8 mouse cellular contexts compared by ENCODE assay signal in genomic region chr9:107569270-107569669, GRCm38 (mm10). TPM values are rescaled to one million over a fixed set of nuclear protein-coding genes. Genes with fewer than 3 reads are reported as not detected.
DNase-seq lines count a peak whose midpoint lies in the region; ATAC-seq lines count a peak whose summit lies in the region.

No protein-coding gene starts in this region.

- 0% methylated on average over 22 of the region's 23 CpGs for WGBS in neural tube, embryonic 11.5 days
- 0% methylated on average over 21 of the region's 23 CpGs for WGBS in limb, embryonic 15.5 days
- whole genome bisulfite sequencing in stomach, embryonic 16.5 days: 0% methylated on average over 23 of the region's 23 CpGs

- peak overlapping the region; percentile 54 for H3K27ac ChIP-seq in neural tube, embryonic 11.5 days (ENCODE audit: low read depth, low read length)
- H3K27ac ChIP-seq in limb, embryonic 15.5 days: peak overlapping the region; percentile 92
- H3K27ac ChIP-seq in stomach, embryonic 16.5 days (ENCODE audit: low read length): peak overlapping the region; percentile 89

- H3K4me2 ChIP-seq in neural tube, embryonic 11.5 days (ENCODE audit: low read depth): peak overlapping the region; percentile 74
- H3K4me2 ChIP-seq in limb, embryonic 15.5 days: peak overlapping the region; percentile 69
- peak overlapping the region; percentile 90 for H3K4me2 ChIP-seq in stomach, embryonic 16.5 days (ENCODE audit: low read depth, low read length)

- peaks cover 25% of the 10 kb centered on the region for H3K4me1 ChIP-seq in neural tube, embryonic 11.5 days (ENCODE audit: control insufficient read depth, insufficient read depth, low read length)
- peaks cover 54% of the 10 kb centered on the region for H3K4me1 ChIP-seq in limb, embryonic 15.5 days
- peaks cover 42% of the 10 kb centered on the region for H3K4me1 ChIP-seq in stomach, embryonic 16.5 days (ENCODE audit: control insufficient read depth, insufficient read depth, low read length)

- DNase-seq in cerebellum, postnatal 10 days: no peak
- no peak for DNase-seq in neural tube, embryonic 11.5 days (ENCODE audit: low spot score)
- DNase-seq in neural tube, embryonic 10.5 days (ENCODE audit: extremely low spot score, low spot score): no peak
- no peak for DNase-seq in right cerebral cortex, postnatal 14 days
- no peak for DNase-seq in yolk sac, embryonic 10.5 days (ENCODE audit: low spot score)

- peak overlapping the region; percentile 76 for H3K4me3 ChIP-seq in neural tube, embryonic 11.5 days (ENCODE audit: low read depth, low read length)
- peak overlapping the region; percentile 84 for H3K4me3 ChIP-seq in limb, embryonic 15.5 days
- H3K4me3 ChIP-seq in stomach, embryonic 16.5 days (replicated peaks; ENCODE audit: low read length): peak overlapping the region; percentile 92

- no peaks in the 10 kb centered on the region for H3K9me3 ChIP-seq in neural tube, embryonic 11.5 days (ENCODE audit: control insufficient read depth, low read length)
- H3K9me3 ChIP-seq in limb, embryonic 15.5 days: no peaks in the 10 kb centered on the region
- no peaks in the 10 kb centered on the region for H3K9me3 ChIP-seq in stomach, embryonic 16.5 days (replicated peaks; ENCODE audit: control insufficient read depth, low read length)

- H3K36me3 ChIP-seq in neural tube, embryonic 11.5 days (ENCODE audit: control insufficient read depth, insufficient read depth, low read length): peaks cover 16% of the 10 kb centered on the region
- peaks cover 40% of the 10 kb centered on the region for H3K36me3 ChIP-seq in limb, embryonic 15.5 days
- H3K36me3 ChIP-seq in stomach, embryonic 16.5 days (ENCODE audit: control insufficient read depth, insufficient read depth, low read length): peaks cover 15% of the 10 kb centered on the region

- no peaks in the 10 kb centered on the region for H3K27me3 ChIP-seq in neural tube, embryonic 11.5 days (ENCODE audit: control insufficient read depth, insufficient read depth, low read length)
- no peaks in the 10 kb centered on the region for H3K27me3 ChIP-seq in limb, embryonic 15.5 days
- H3K27me3 ChIP-seq in stomach, embryonic 16.5 days (ENCODE audit: control insufficient read depth, insufficient read depth, low read length): no peaks in the 10 kb centered on the region

- peak; percentile 8; the same call in 1 of the 2 replicates for ATAC-seq in cerebellum, adult (ENCODE audit: insufficient number of reproducible peaks, low FRiP score, low TSS enrichment)
- ATAC-seq in neural tube, embryonic 11.5 days (ENCODE audit: insufficient read depth, low FRiP score, low TSS enrichment): peak; percentile 39
- ATAC-seq in limb, embryonic 15.5 days (ENCODE audit: insufficient number of reproducible peaks, low FRiP score, low TSS enrichment, low read depth): peak; percentile 22; the same call in 1 of the 2 replicates
- peak; percentile 15; the same call in 1 of the 2 replicates for ATAC-seq in stomach, embryonic 16.5 days (ENCODE audit: insufficient read depth, low FRiP score)

- H3K9ac ChIP-seq in neural tube, embryonic 11.5 days (ENCODE audit: low read length): peak overlapping the region; percentile 79
- H3K9ac ChIP-seq in limb, embryonic 15.5 days: peak overlapping the region; percentile 67
- peak overlapping the region; percentile 89 for H3K9ac ChIP-seq in stomach, embryonic 16.5 days (ENCODE audit: low read length)

RNA-seq across cellular contexts. Expression of gene Hyal2, which starts 1.5 kb away (rescaled TPM):
- polyA plus RNA-seq in neural tube, embryonic 11.5 days (2014; fragmentation: Nextera tagmentation; extraction: Ambion mirVana): 124 and 128 TPM in 2 replicates
- 101 and 104 TPM in 2 replicates for polyA plus RNA-seq in limb, embryonic 15.5 days (2015; fragmentation: Nextera tagmentation; extraction: Ambion mirVana)
- polyA plus RNA-seq in stomach, embryonic 16.5 days (2015; fragmentation: Nextera tagmentation; extraction: Ambion mirVana): 85.2 and 91.6 TPM in 2 replicates

RNA-seq across cellular contexts. Expression of gene Tusc2, which starts 6.2 kb away (rescaled TPM):
- 91.0 and 93.0 TPM in 2 replicates for polyA plus RNA-seq in neural tube, embryonic 11.5 days (2014; fragmentation: Nextera tagmentation; extraction: Ambion mirVana)
- polyA plus RNA-seq in limb, embryonic 15.5 days (2015; fragmentation: Nextera tagmentation; extraction: Ambion mirVana): 35.9 and 37.3 TPM in 2 replicates
- 35.0 and 38.2 TPM in 2 replicates for polyA plus RNA-seq in stomach, embryonic 16.5 days (2015; fragmentation: Nextera tagmentation; extraction: Ambion mirVana)

RNA-seq across cellular contexts. Expression of gene Hyal1, which starts 7.5 kb away (rescaled TPM):
- 3.3 and 4.0 TPM in 2 replicates for polyA plus RNA-seq in neural tube, embryonic 11.5 days (2014; fragmentation: Nextera tagmentation; extraction: Ambion mirVana)
- 12.8 and 13.7 TPM in 2 replicates for polyA plus RNA-seq in limb, embryonic 15.5 days (2015; fragmentation: Nextera tagmentation; extraction: Ambion mirVana)
- polyA plus RNA-seq in stomach, embryonic 16.5 days (2015; fragmentation: Nextera tagmentation; extraction: Ambion mirVana): 14.9 and 16.8 TPM in 2 replicates

RNA-seq across cellular contexts. Expression of gene Naa80, which starts 9.4 kb away (rescaled TPM):
- 15.1 and 15.5 TPM in 2 replicates for polyA plus RNA-seq in neural tube, embryonic 11.5 days (2014; fragmentation: Nextera tagmentation; extraction: Ambion mirVana)
- polyA plus RNA-seq in limb, embryonic 15.5 days (2015; fragmentation: Nextera tagmentation; extraction: Ambion mirVana): 17.6 and 21.4 TPM in 2 replicates
- polyA plus RNA-seq in stomach, embryonic 16.5 days (2015; fragmentation: Nextera tagmentation; extraction: Ambion mirVana): 17.4 and 20.4 TPM in 2 replicates

RNA-seq across cellular contexts. Expression of gene Hyal3, which starts 11.3 kb away (rescaled TPM):
- 0.24 and 0.30 TPM in 2 replicates for polyA plus RNA-seq in neural tube, embryonic 11.5 days (2014; fragmentation: Nextera tagmentation; extraction: Ambion mirVana)
- 1.6 and 1.8 TPM in 2 replicates for polyA plus RNA-seq in limb, embryonic 15.5 days (2015; fragmentation: Nextera tagmentation; extraction: Ambion mirVana)
- 1.4 and 1.9 TPM in 2 replicates for polyA plus RNA-seq in stomach, embryonic 16.5 days (2015; fragmentation: Nextera tagmentation; extraction: Ambion mirVana)
